Mouse (Mus musculus): ENCODE measurements at regions not wholly inside any gene's neighbourhood (a gene's known extent, or its start where the extent isn't known, plus 50 kb on each side); places are given as distances from the start of the nearest gene placed in this dataset.

- DNase-seq, result no peak
These were observed 54.8 kb upstream of the Cep85l start for GRCm38 (mm10) chr10:53434376-53435171.

- no peak for DNase-seq
These were observed 53.0 kb upstream of the Cep85l start for GRCm38 (mm10) chr10:53432794-53433193.

- no peak for DNase-seq
These were observed 50.0 kb upstream of the Cep85l start for GRCm38 (mm10) chr10:53429539-53430344.

Measured in lung, postnatal 4 days (tissue).